Mouse (Mus musculus): ENCODE measurements around the gene B4galt1. TPM values are rescaled to one million over a fixed set of nuclear protein-coding genes. Genes with fewer than 3 reads are reported as not detected.

B4galt1 gene
- total RNA-seq, 2 experiments from 2014 or later = 5.0 to 8.2 TPM

- intact Hi-C loops (cut with DNase I) = no loop called here
- no peak for TF ChIP-seq CTCF (IDR thresholded peaks at IDR 0.05)
- no peak overlapping the region for H3K4me3 ChIP-seq
- no peak for DNase-seq (ENCODE audit: extremely low spot score in 1 of 2, low spot score in 2 of 2)
- no peak overlapping the region for H3K27ac ChIP-seq
Measured at GRCm38 (mm10) chr4:40837008-40837407, 16.8 kb downstream of the B4galt1 start.

GRCm38 (mm10) chr4:40834872-40835271 is 18.9 kb downstream of the B4galt1 start:
- no peak for TF ChIP-seq CTCF (IDR thresholded peaks at IDR 0.05)

GRCm38 (mm10) chr4:40834232-40834786 is 19.5 kb downstream of the B4galt1 start:
- TF ChIP-seq CTCF (IDR thresholded peaks at IDR 0.05) = no peak
- Histone ChIP-seq H3K27ac (no peak overlapping the region), H3K4me3 (no peak overlapping the region)
- DNase-seq (ENCODE audit: extremely low spot score in 1 of 2, low spot score in 2 of 2) = no peak
- intact Hi-C loops (cut with DNase I) = no loop called here

More at GRCm38 (mm10) chr4:40834872-40835271, 18.9 kb downstream of the B4galt1 start:
- DNase-seq (ENCODE audit: extremely low spot score in 1 of 2, low spot score in 2 of 2) = no peak
- Histone ChIP-seq H3K4me3 (no peak overlapping the region), H3K27ac (no peak overlapping the region)
- intact Hi-C loops (cut with DNase I) = no loop called here

- H3K4me3 ChIP-seq = no peak overlapping the region
- no peak for TF ChIP-seq CTCF (IDR thresholded peaks at IDR 0.05)
- intact Hi-C loops (cut with DNase I) = no loop called here
- no peak for DNase-seq (ENCODE audit: extremely low spot score in 1 of 2, low spot score in 2 of 2)
- no peak overlapping the region for H3K27ac ChIP-seq
Measured at GRCm38 (mm10) chr4:40833381-40834231, 20.2 kb downstream of the B4galt1 start.

- no peak overlapping the region for H3K27ac ChIP-seq
- intact Hi-C loops (cut with DNase I) = no loop called here
- H3K4me3 ChIP-seq = no peak overlapping the region
- no peak for DNase-seq (ENCODE audit: extremely low spot score in 1 of 2, low spot score in 2 of 2)
- TF ChIP-seq CTCF (IDR thresholded peaks at IDR 0.05) = no peak
Measured at GRCm38 (mm10) chr4:40830530-40830929, 23.3 kb downstream of the B4galt1 start.

GRCm38 (mm10) chr4:40829654-40830400 is 24.0 kb downstream of the B4galt1 start:
- no peak overlapping the region for H3K27ac ChIP-seq
- TF ChIP-seq CTCF (IDR thresholded peaks at IDR 0.05) = no peak
- intact Hi-C loops (cut with DNase I) = no loop called here
- no peak overlapping the region for H3K4me3 ChIP-seq
- no peak for DNase-seq (ENCODE audit: extremely low spot score in 1 of 2, low spot score in 2 of 2)

- TF ChIP-seq CTCF (IDR thresholded peaks at IDR 0.05) = no peak
Measured at GRCm38 (mm10) chr4:40828910-40829309, 24.9 kb downstream of the B4galt1 start.

GRCm38 (mm10) chr4:40827926-40828325 is 25.9 kb downstream of the B4galt1 start:
- intact Hi-C loops (cut with DNase I) = no loop called here
- no peak overlapping the region for H3K27ac ChIP-seq
- H3K4me3 ChIP-seq = no peak overlapping the region
- no peak for TF ChIP-seq CTCF (IDR thresholded peaks at IDR 0.05)
- no peak for DNase-seq (ENCODE audit: extremely low spot score in 1 of 2, low spot score in 2 of 2)

More at GRCm38 (mm10) chr4:40828910-40829309, 24.9 kb downstream of the B4galt1 start:
- intact Hi-C loops (cut with DNase I) = no loop called here
- H3K27ac ChIP-seq = no peak overlapping the region
- DNase-seq (ENCODE audit: extremely low spot score in 1 of 2, low spot score in 2 of 2) = no peak
- H3K4me3 ChIP-seq = no peak overlapping the region

GRCm38 (mm10) chr4:40826810-40827209 is 27.0 kb downstream of the B4galt1 start:
- no peak for TF ChIP-seq CTCF (IDR thresholded peaks at IDR 0.05)
- intact Hi-C loops (cut with DNase I) = no loop called here
- Histone ChIP-seq H3K27ac (no peak overlapping the region), H3K4me3 (no peak overlapping the region)
- DNase-seq (ENCODE audit: extremely low spot score in 1 of 2, low spot score in 2 of 2) = no peak

GRCm38 (mm10) chr4:40825981-40826380 is 27.8 kb downstream of the B4galt1 start:
- intact Hi-C loops (cut with DNase I) = no loop called here
- H3K27ac ChIP-seq = no peak overlapping the region
- H3K4me3 ChIP-seq = no peak overlapping the region
- DNase-seq (ENCODE audit: extremely low spot score in 1 of 2, low spot score in 2 of 2) = no peak
- TF ChIP-seq CTCF (IDR thresholded peaks at IDR 0.05) = no peak

GRCm38 (mm10) chr4:40825146-40825545 is 28.7 kb downstream of the B4galt1 start:
- TF ChIP-seq CTCF (IDR thresholded peaks at IDR 0.05) = no peak
- Histone ChIP-seq H3K27ac (no peak overlapping the region), H3K4me3 (no peak overlapping the region)
- no peak for DNase-seq (ENCODE audit: extremely low spot score in 1 of 2, low spot score in 2 of 2)
- intact Hi-C loops (cut with DNase I) = no loop called here

- no peak overlapping the region for H3K4me3 ChIP-seq
- DNase-seq (ENCODE audit: extremely low spot score in 1 of 2, low spot score in 2 of 2) = no peak
- intact Hi-C loops (cut with DNase I) = no loop called here
- H3K27ac ChIP-seq = no peak overlapping the region
- TF ChIP-seq CTCF (IDR thresholded peaks at IDR 0.05) = no peak
Measured at GRCm38 (mm10) chr4:40824505-40824904, 29.3 kb downstream of the B4galt1 start.
